Comparison of ENCODE assay signal across 9 mouse cellular contexts in genomic region chr2:181537444-181538047, GRCm38 (mm10). TPM values are rescaled to one million over a fixed set of nuclear protein-coding genes. Genes with fewer than 3 reads are reported as not detected.
A peak's percentile ranks its signal among the peaks of the same experiment; 100 is the strongest.
DNase-seq lines count a peak whose midpoint lies in the region; ATAC-seq and TF ChIP-seq lines count a peak whose summit lies in the region.
"Had no signal": no experiment of that assay in that cellular context is flagged by ENCODE, and none has a peak within 500 bp of the region (broad histone marks: within the 10 kb centered on the region; RNA-seq: fewer than 3 reads in every experiment).

No protein-coding gene starts in this region.

- no peak for TF ChIP-seq POLR2A in brain, embryonic 14.5 days (IDR thresholded peaks at IDR 0.05; ENCODE audit: borderline replicate concordance, extremely low read depth, insufficient read depth, insufficient read length, poor library complexity, severe bottlenecking)

- 66% methylated on average over 2 of the region's 2 CpGs for WGBS in intestine, embryonic 16.5 days
- 91% methylated on average over 2 of the region's 2 CpGs for WGBS in liver, embryonic 11.5 days
- WGBS in midbrain, embryonic 16.5 days: 83% methylated on average over 2 of the region's 2 CpGs

- H3K27me3 ChIP-seq in intestine, embryonic 16.5 days (replicated peaks; ENCODE audit: control insufficient read depth, insufficient read depth, low read length): no peaks in the 10 kb centered on the region
- no peaks in the 10 kb centered on the region for H3K27me3 ChIP-seq in liver, embryonic 11.5 days (replicated peaks; ENCODE audit: control insufficient read depth, insufficient read depth, low read length)
- no peaks in the 10 kb centered on the region for H3K27me3 ChIP-seq in midbrain, embryonic 16.5 days (ENCODE audit: control insufficient read depth, insufficient read depth, low read depth, low read length)

- no peak for ATAC-seq in CD4-positive, CD25-positive, alpha-beta regulatory T cell, adult 4 months
- peak; percentile 80 for ATAC-seq in intestine, embryonic 16.5 days
- ATAC-seq in liver, embryonic 11.5 days (replicated peaks; ENCODE audit: low FRiP score): peak; percentile 74
- 0 out of 2 replicates have a peak, but pooled peaks have one; percentile 39 for ATAC-seq in midbrain, embryonic 16.5 days

- H3K9me3 ChIP-seq in intestine, embryonic 16.5 days (ENCODE audit: control insufficient read depth, low read length): no peaks in the 10 kb centered on the region
- H3K9me3 ChIP-seq in liver, embryonic 11.5 days (ENCODE audit: control insufficient read depth, low read length): no peaks in the 10 kb centered on the region
- H3K9me3 ChIP-seq in midbrain, embryonic 16.5 days (replicated peaks; ENCODE audit: control insufficient read depth, low read length, poor library complexity, severe bottlenecking): no peaks in the 10 kb centered on the region

- H3K4me3 ChIP-seq in intestine, embryonic 16.5 days (ENCODE audit: low read length): no peak overlapping the region
- H3K4me3 ChIP-seq in liver, embryonic 11.5 days (ENCODE audit: low read depth, low read length): no peak overlapping the region
- H3K4me3 ChIP-seq in midbrain, embryonic 16.5 days (ENCODE audit: low read depth, low read length): no peak overlapping the region

- peak overlapping the region; percentile 25; the same call in 1 of the 2 replicates for H3K9ac ChIP-seq in intestine, embryonic 16.5 days (ENCODE audit: low read depth, low read length)
- no peak overlapping the region for H3K9ac ChIP-seq in liver, embryonic 11.5 days (ENCODE audit: low read depth, low read length)
- no peak overlapping the region for H3K9ac ChIP-seq in midbrain, embryonic 16.5 days (ENCODE audit: low read depth, low read length)

- H3K36me3 ChIP-seq in intestine, embryonic 16.5 days (ENCODE audit: control insufficient read depth, insufficient read depth, low read length): no peaks in the 10 kb centered on the region
- peaks cover 2% of the 10 kb centered on the region for H3K36me3 ChIP-seq in liver, embryonic 11.5 days (ENCODE audit: control insufficient read depth, insufficient read depth, low read length)
- no peaks in the 10 kb centered on the region for H3K36me3 ChIP-seq in midbrain, embryonic 16.5 days (ENCODE audit: control insufficient read depth, insufficient read depth, low read length)

- TF ChIP-seq CTCF in brain, embryonic 14.5 days (IDR thresholded peaks at IDR 0.05; ENCODE audit: borderline replicate concordance, extremely low read depth, insufficient read depth, insufficient read length): no peak

- no peak overlapping the region for H3K4me2 ChIP-seq in intestine, embryonic 16.5 days (ENCODE audit: low read depth, low read length)
- peak overlapping the region; percentile 23 for H3K4me2 ChIP-seq in liver, embryonic 11.5 days
- H3K4me2 ChIP-seq in midbrain, embryonic 16.5 days (ENCODE audit: low read length): no peak overlapping the region

- DNase-seq in CD4-positive, CD25-positive, alpha-beta regulatory T cell, adult 2 months (ENCODE audit: low read depth, low spot score): peak; percentile 28
- peak; percentile 79 for DNase-seq in brain, embryonic 14.5 days (ENCODE audit: low read depth)
- DNase-seq in heart, adult 18-20 months: peak; percentile 43 to 44
- DNase-seq in liver, embryonic 11.5 days (ENCODE audit: low spot score): no peak
- DNase-seq in natural killer cell, adult 2 months (ENCODE audit: low spot score in 2 of 2): no peak

- H3K27ac ChIP-seq in intestine, embryonic 16.5 days (ENCODE audit: low read length): no peak overlapping the region
- H3K27ac ChIP-seq in liver, embryonic 11.5 days (ENCODE audit: low read depth, low read length): 0 out of 2 replicates have a peak overlapping the region, but pooled peaks have one; percentile 6
- H3K27ac ChIP-seq in midbrain, embryonic 16.5 days (ENCODE audit: low read length): peak overlapping the region; percentile 41; the same call in 1 of the 2 replicates

- H3K4me1 ChIP-seq in intestine, embryonic 16.5 days (ENCODE audit: control insufficient read depth, insufficient read depth, low read length): 0 out of 2 replicates have a peak, but pooled peaks cover 4% of the 10 kb centered on the region
- peaks cover 13% of the 10 kb centered on the region for H3K4me1 ChIP-seq in liver, embryonic 11.5 days (replicated peaks; ENCODE audit: control insufficient read depth, insufficient read depth, low read length)
- H3K4me1 ChIP-seq in midbrain, embryonic 16.5 days (ENCODE audit: control insufficient read depth, insufficient read depth, low read length): 0 out of 2 replicates have a peak, but pooled peaks cover 2% of the 10 kb centered on the region

RNA-seq across cellular contexts. Expression of gene Dnajc5, which starts 17.3 kb away (rescaled TPM):
- polyA plus RNA-seq in CD4-positive, CD25-positive, alpha-beta regulatory T cell, adult 4 months (2017; shearing (Covaris generic)): 10 to 100 TPM; 39.4 to 46.7 TPM
- 152 and 190 TPM in 2 replicates for polyA plus RNA-seq in brain, embryonic 14.5 days (2012; rRNA removed)
- total RNA-seq in heart, adult 18-20 months (2021): 10 to 100 TPM; 59.0 to 64.0 TPM
- polyA plus RNA-seq in intestine, embryonic 16.5 days (2015; fragmentation: Nextera tagmentation; extraction: Ambion mirVana): 73.5 and 74.1 TPM in 2 replicates
- 61.1 and 65.6 TPM in 2 replicates for polyA plus RNA-seq in liver, embryonic 11.5 days (2014; fragmentation: Nextera tagmentation; extraction: Ambion mirVana)
- 291 and 302 TPM in 2 replicates for polyA plus RNA-seq in midbrain, embryonic 16.5 days (2015; fragmentation: Nextera tagmentation; extraction: Ambion mirVana)

RNA-seq across cellular contexts. Expression of gene Tpd52l2, which starts 40.6 kb away (rescaled TPM):
- 100 to 1,000 TPM; 108 to 109 TPM for polyA plus RNA-seq in CD4-positive, CD25-positive, alpha-beta regulatory T cell, adult 4 months (2017; shearing (Covaris generic))
- polyA plus RNA-seq in brain, embryonic 14.5 days (2012; rRNA removed): 94.9 and 118 TPM in 2 replicates
- 10 to 100 TPM; 63.9 to 65.2 TPM for total RNA-seq in heart, adult 18-20 months (2021)
- 122 and 134 TPM in 2 replicates for polyA plus RNA-seq in intestine, embryonic 16.5 days (2015; fragmentation: Nextera tagmentation; extraction: Ambion mirVana)
- polyA plus RNA-seq in liver, embryonic 11.5 days (2014; fragmentation: Nextera tagmentation; extraction: Ambion mirVana): 149 and 156 TPM in 2 replicates
- polyA plus RNA-seq in midbrain, embryonic 16.5 days (2015; fragmentation: Nextera tagmentation; extraction: Ambion mirVana): 105 and 109 TPM in 2 replicates

RNA-seq across cellular contexts. Expression of gene Abhd16b, which starts 44.5 kb away (rescaled TPM):
- not detected for polyA plus RNA-seq in CD4-positive, CD25-positive, alpha-beta regulatory T cell, adult 4 months (2017; shearing (Covaris generic))
- polyA plus RNA-seq in brain, embryonic 14.5 days (2012; rRNA removed): not detected in 2 replicates
- total RNA-seq in heart, adult 18-20 months (2021): not detected
- polyA plus RNA-seq in intestine, embryonic 16.5 days (2015; fragmentation: Nextera tagmentation; extraction: Ambion mirVana): 0.07 and 0.10 TPM in 2 replicates
- 0.13 TPM in 1 of 2 replicates, not detected in the other for polyA plus RNA-seq in liver, embryonic 11.5 days (2014; fragmentation: Nextera tagmentation; extraction: Ambion mirVana)
- polyA plus RNA-seq in midbrain, embryonic 16.5 days (2015; fragmentation: Nextera tagmentation; extraction: Ambion mirVana): not detected in 2 replicates
- total RNA-seq: gastrocnemius, adult 8-10 months had no signal

RNA-seq across cellular contexts. Expression of gene Uckl1, which starts 47.1 kb away (rescaled TPM):
- polyA plus RNA-seq in CD4-positive, CD25-positive, alpha-beta regulatory T cell, adult 4 months (2017; shearing (Covaris generic)): 100 to 1,000 TPM; 178 to 280 TPM
- polyA plus RNA-seq in brain, embryonic 14.5 days (2012; rRNA removed): 125 and 204 TPM in 2 replicates
- 10 to 100 TPM; 32.5 to 34.1 TPM for total RNA-seq in heart, adult 18-20 months (2021)
- 75.0 and 78.0 TPM in 2 replicates for polyA plus RNA-seq in intestine, embryonic 16.5 days (2015; fragmentation: Nextera tagmentation; extraction: Ambion mirVana)
- 44.5 and 51.2 TPM in 2 replicates for polyA plus RNA-seq in liver, embryonic 11.5 days (2014; fragmentation: Nextera tagmentation; extraction: Ambion mirVana)
- polyA plus RNA-seq in midbrain, embryonic 16.5 days (2015; fragmentation: Nextera tagmentation; extraction: Ambion mirVana): 71.2 and 76.0 TPM in 2 replicates

RNA-seq across cellular contexts. Expression of gene Prpf6, which starts 54.1 kb away (rescaled TPM):
- polyA plus RNA-seq in CD4-positive, CD25-positive, alpha-beta regulatory T cell, adult 4 months (2017; shearing (Covaris generic)): 100 to 1,000 TPM in 1 of 2 experiments, 10 to 100 TPM in 1; 86.8 to 115 TPM
- polyA plus RNA-seq in brain, embryonic 14.5 days (2012; rRNA removed): 30.9 and 44.4 TPM in 2 replicates
- 10 to 100 TPM; 35.9 to 37.7 TPM for total RNA-seq in heart, adult 18-20 months (2021)
- 52.2 and 52.7 TPM in 2 replicates for polyA plus RNA-seq in intestine, embryonic 16.5 days (2015; fragmentation: Nextera tagmentation; extraction: Ambion mirVana)
- polyA plus RNA-seq in liver, embryonic 11.5 days (2014; fragmentation: Nextera tagmentation; extraction: Ambion mirVana): 63.0 and 68.5 TPM in 2 replicates
- 59.7 and 64.6 TPM in 2 replicates for polyA plus RNA-seq in midbrain, embryonic 16.5 days (2015; fragmentation: Nextera tagmentation; extraction: Ambion mirVana)

Comparison
In these comparisons a context has a peak if more than half of its experiments do, and no peak if none do; other contexts are left out.
1. DNase-seq: peak in CD4-positive, CD25-positive, alpha-beta regulatory T cell, adult 2 months (single experiment), brain, embryonic 14.5 days (single experiment) and heart, adult 18-20 months (2 of 2); none in liver, embryonic 11.5 days (single experiment) and natural killer cell, adult 2 months (0 of 2).